ENCODE assay signal across 8 mouse cellular contexts in the genomic region with DNA sequence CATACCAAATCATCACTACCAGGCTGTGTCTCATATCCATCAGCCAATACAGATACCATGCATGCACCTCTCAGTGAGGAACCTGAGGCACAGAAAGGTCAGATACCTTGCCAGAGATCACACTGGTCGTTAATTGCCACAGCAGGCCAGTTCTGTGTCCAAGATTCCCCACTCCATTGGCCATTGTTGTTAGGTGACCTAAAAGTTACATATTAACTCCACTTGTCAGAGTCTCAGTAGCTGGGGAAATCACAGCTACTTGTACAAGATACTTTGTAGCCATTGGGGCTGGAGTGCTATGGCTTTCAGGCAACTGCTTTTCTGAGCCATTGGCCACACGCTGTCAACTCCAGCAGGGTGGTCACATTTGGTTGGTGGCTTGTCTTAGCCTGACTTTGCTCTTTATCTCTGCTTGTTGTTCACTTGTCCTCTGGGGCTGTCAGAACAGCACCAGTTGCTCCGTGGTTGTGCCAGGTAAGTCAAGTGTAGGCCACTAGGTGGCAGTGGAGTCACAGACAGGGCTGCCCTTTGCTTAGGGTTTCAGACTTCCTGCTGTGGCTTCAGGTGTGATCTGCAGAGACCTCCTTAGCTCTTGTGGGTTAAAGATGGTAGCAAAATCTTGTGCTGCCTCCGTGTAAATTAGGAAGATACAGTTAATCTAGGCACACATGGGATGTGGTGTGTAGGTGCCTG.
DNase-seq lines count a peak whose midpoint lies in the region; ATAC-seq lines count a peak whose summit lies in the region.

No protein-coding gene starts in this region.

- H3K9me3 ChIP-seq in forebrain, embryonic 11.5 days (ENCODE audit: control insufficient read depth, low read length), result no peaks in the 10 kb centered on the region
- H3K9me3 ChIP-seq in forebrain, embryonic 12.5 days, result no peaks in the 10 kb centered on the region
- no peaks in the 10 kb centered on the region for H3K9me3 ChIP-seq in forebrain, embryonic 16.5 days (ENCODE audit: control insufficient read depth, low read length)
- no peaks in the 10 kb centered on the region for H3K9me3 ChIP-seq in hindbrain, embryonic 16.5 days (ENCODE audit: control insufficient read depth, low read length)

- peak; percentile 77 for DNase-seq in forebrain, embryonic 11.5 days (ENCODE audit: low spot score)
- peak; percentile 60 for DNase-seq in cerebellum, adult 11 months
- DNase-seq in left cerebral cortex, postnatal 25 days (ENCODE audit: low spot score in 2 of 2), result peak; percentile 70 to 80
- peak; percentile 52 for DNase-seq in right cerebral cortex, postnatal 4 days

- H3K9ac ChIP-seq in forebrain, embryonic 11.5 days (ENCODE audit: low read length), result no peak overlapping the region
- H3K9ac ChIP-seq in forebrain, embryonic 12.5 days, result no peak overlapping the region
- H3K9ac ChIP-seq in forebrain, embryonic 16.5 days (replicated peaks; ENCODE audit: low read depth, low read length), result no peak overlapping the region
- H3K9ac ChIP-seq in hindbrain, embryonic 16.5 days (ENCODE audit: low read depth, low read length), result no peak overlapping the region

- H3K27ac ChIP-seq in forebrain, embryonic 11.5 days (ENCODE audit: low read depth, low read length), result no peak overlapping the region
- H3K27ac ChIP-seq in forebrain, embryonic 12.5 days, result no peak overlapping the region
- H3K27ac ChIP-seq in forebrain, embryonic 16.5 days (ENCODE audit: low read length), result no peak overlapping the region
- H3K27ac ChIP-seq in hindbrain, embryonic 16.5 days (ENCODE audit: low read depth, low read length), result no peak overlapping the region

- ATAC-seq in forebrain, embryonic 11.5 days (replicated peaks; ENCODE audit: low FRiP score), result no peak
- no peak for ATAC-seq in forebrain, embryonic 12.5 days (ENCODE audit: low FRiP score)
- ATAC-seq in forebrain, embryonic 16.5 days, result 0 out of 2 replicates have a peak, but pooled peaks have one; percentile 39
- peak; percentile 41; the same call in 1 of the 2 replicates for ATAC-seq in hindbrain, embryonic 16.5 days
- peak; percentile 80 for ATAC-seq in megakaryocyte-erythroid progenitor cell, adult 5-6 weeks (replicated peaks; ENCODE audit: low FRiP score, low TSS enrichment, poor library complexity, severe bottlenecking)

- WGBS in forebrain, embryonic 11.5 days, result 27% methylated on average over 4 of the region's 4 CpGs
- WGBS in forebrain, embryonic 12.5 days, result 29% methylated on average over 4 of the region's 4 CpGs
- 25% methylated on average over 4 of the region's 4 CpGs for WGBS in forebrain, embryonic 16.5 days
- 15% methylated on average over 4 of the region's 4 CpGs for WGBS in hindbrain, embryonic 16.5 days

- no peaks in the 10 kb centered on the region; the same call in 1 of the 2 replicates for H3K27me3 ChIP-seq in forebrain, embryonic 11.5 days (ENCODE audit: control insufficient read depth, insufficient read depth, low read length)
- peaks cover 44% of the 10 kb centered on the region for H3K27me3 ChIP-seq in forebrain, embryonic 12.5 days
- H3K27me3 ChIP-seq in forebrain, embryonic 16.5 days (replicated peaks; ENCODE audit: control insufficient read depth, insufficient read depth, low read length), result peaks cover 4% of the 10 kb centered on the region; the same call in 1 of the 2 replicates
- H3K27me3 ChIP-seq in hindbrain, embryonic 16.5 days (replicated peaks; ENCODE audit: control insufficient read depth, insufficient read depth, low read length), result no peaks in the 10 kb centered on the region

- no peak overlapping the region for H3K4me3 ChIP-seq in forebrain, embryonic 11.5 days (ENCODE audit: low read depth, low read length)
- no peak overlapping the region for H3K4me3 ChIP-seq in forebrain, embryonic 12.5 days (replicated peaks)
- no peak overlapping the region for H3K4me3 ChIP-seq in forebrain, embryonic 16.5 days (replicated peaks; ENCODE audit: low read length)
- no peak overlapping the region for H3K4me3 ChIP-seq in hindbrain, embryonic 16.5 days (ENCODE audit: low read length)

- no peaks in the 10 kb centered on the region for H3K4me1 ChIP-seq in forebrain, embryonic 11.5 days (replicated peaks; ENCODE audit: control insufficient read depth, insufficient read depth, low read length)
- H3K4me1 ChIP-seq in forebrain, embryonic 12.5 days, result peaks cover 2% of the 10 kb centered on the region; the same call in 1 of the 2 replicates
- H3K4me1 ChIP-seq in forebrain, embryonic 16.5 days (replicated peaks; ENCODE audit: control insufficient read depth, insufficient read depth, low read length), result no peaks in the 10 kb centered on the region; the same call in 1 of the 2 replicates
- H3K4me1 ChIP-seq in hindbrain, embryonic 16.5 days (ENCODE audit: control insufficient read depth, insufficient read depth, low read depth, low read length), result peaks cover under 1% of the 10 kb centered on the region; the same call in 1 of the 2 replicates

- no peaks in the 10 kb centered on the region for H3K36me3 ChIP-seq in forebrain, embryonic 11.5 days (ENCODE audit: control insufficient read depth, insufficient read depth, low read length)
- no peaks in the 10 kb centered on the region; the same call in 1 of the 2 replicates for H3K36me3 ChIP-seq in forebrain, embryonic 12.5 days (replicated peaks)
- no peaks in the 10 kb centered on the region for H3K36me3 ChIP-seq in forebrain, embryonic 16.5 days (ENCODE audit: control insufficient read depth, insufficient read depth)
- H3K36me3 ChIP-seq in hindbrain, embryonic 16.5 days (ENCODE audit: control insufficient read depth, insufficient read depth, low read length), result 0 out of 2 replicates have a peak, but pooled peaks cover 2% of the 10 kb centered on the region

- H3K4me2 ChIP-seq in forebrain, embryonic 11.5 days (ENCODE audit: low read depth, low read length, severe bottlenecking), result no peak overlapping the region
- no peak overlapping the region for H3K4me2 ChIP-seq in forebrain, embryonic 12.5 days
- H3K4me2 ChIP-seq in forebrain, embryonic 16.5 days (ENCODE audit: low read length), result no peak overlapping the region
- no peak overlapping the region for H3K4me2 ChIP-seq in hindbrain, embryonic 16.5 days (ENCODE audit: low read length)

- intact Hi-C loops in left cerebral cortex, postnatal 25 days (cut with DNase I), result loop anchor here (5.0 to 10.0 kb wide), 2 partner anchors 408 to 941 kb away; no protein-coding TSS in a partner anchor

Comparison
In these comparisons a context has a peak if more than half of its experiments do, and no peak if none do; other contexts are left out.
1. ATAC-seq: peak in forebrain, embryonic 16.5 days (single experiment), hindbrain, embryonic 16.5 days (single experiment) and megakaryocyte-erythroid progenitor cell, adult 5-6 weeks (single experiment); none in forebrain, embryonic 11.5 days (single experiment) and forebrain, embryonic 12.5 days (single experiment).
2. Peak in every context shown above with its lines, with median percentiles within 50 percentile points of each other: DNase-seq.